Mouse (Mus musculus) subcutaneous adipose tissue, adult 2 months (tissue): Measurements from ENCODE around the gene Sgtb. TPM values are rescaled to one million over a fixed set of nuclear protein-coding genes. Genes with fewer than 3 reads are reported as not detected.

ENCODE experiments used
- polyA plus RNA-seq: library from polyadenylated mRNA; depleted of rRNA; stranded (reverse); fragments of >200 nt; gene quantifications from 2 replicates; pipeline ENCODE4 v1.2.3, GENCODE M21; 2012; ENCODE audit warnings: low replicate concordance; rRNA removed

Gene Sgtb
- 1.9 and 2.1 TPM in 2 replicates for polyA plus RNA-seq

GRCm38 (mm10) chr13:104109288-104109815 is at the start of gene Sgtb, which contains the start of gene Nln:
Sgtb (plus strand) TSS chr13:104109741.
Nln (minus strand) TSS chr13:104109614.

DNA sequence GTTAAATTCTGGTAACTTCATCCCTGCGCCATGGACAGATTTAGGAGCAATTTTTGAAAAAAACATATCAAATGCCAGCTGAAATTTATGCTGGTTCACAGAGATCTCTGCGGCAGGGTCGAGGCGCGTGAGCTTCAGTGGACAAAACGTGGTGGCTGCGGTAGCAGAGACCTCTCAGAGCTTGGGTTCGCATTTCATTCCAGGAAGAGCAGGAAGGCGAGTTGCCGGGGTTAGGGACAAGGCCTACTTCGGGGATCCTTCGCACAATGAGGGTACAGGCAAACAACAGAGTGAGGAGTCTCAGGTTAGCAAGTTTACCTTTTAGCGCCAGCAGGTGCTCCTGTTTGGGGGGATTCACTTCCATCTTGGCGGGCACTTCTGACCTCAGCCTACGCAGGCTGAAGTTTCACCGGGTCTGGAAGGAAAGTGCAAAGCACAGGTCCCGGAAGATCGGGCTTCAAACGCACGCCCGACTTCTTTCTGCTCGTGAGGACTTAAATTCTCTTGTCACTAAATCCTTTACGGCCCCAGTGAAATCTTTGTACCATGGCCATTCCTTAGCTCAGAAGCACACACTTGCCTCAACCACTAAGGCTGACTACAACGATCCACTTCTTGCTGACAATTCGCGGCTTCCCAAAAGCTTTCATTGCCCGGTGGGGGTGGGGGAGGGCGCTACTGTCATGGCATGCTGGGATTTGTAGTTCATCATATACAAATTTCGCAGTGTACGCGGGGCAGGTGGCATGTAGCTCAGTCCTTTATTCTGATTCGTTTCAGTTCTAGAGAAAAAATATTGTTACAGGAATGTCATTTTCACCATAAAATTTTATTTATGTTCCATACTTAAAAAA is 68.5 kb downstream of the Sgtb start, which contains the start of gene Trappc13:
Gene Trappc13 (minus strand): TSS at position 674 of the 854 bp plus-strand sequence.

GRCm38 (mm10) chr13:104178650-104179121 is 69.1 kb downstream of the Sgtb start, which contains the start of gene Trim23:
Trim23 (plus strand) TSS chr13:104178797.

Other genes starting within 250 kb of the Sgtb start
- gene Erbin, start 189.2 kb upstream of the Sgtb start, polyA plus RNA-seq = 8.4 and 16.6 TPM in 2 replicates
- 15.6 and 22.1 TPM in 2 replicates for gene Nln, start 127 bp upstream of the Sgtb start, polyA plus RNA-seq
- 12.8 and 14.4 TPM in 2 replicates for gene Trappc13, start 68.7 kb downstream of the Sgtb start, polyA plus RNA-seq
- 4.2 and 4.4 TPM in 2 replicates for gene Trim23, start 69.1 kb downstream of the Sgtb start, polyA plus RNA-seq
- gene Cenpk, start 118.9 kb downstream of the Sgtb start, polyA plus RNA-seq = 0.52 and 0.72 TPM in 2 replicates
- 1.6 and 3.0 TPM in 2 replicates for gene Ppwd1, start 119.1 kb downstream of the Sgtb start, polyA plus RNA-seq
- 1.6 and 3.9 TPM in 2 replicates for gene Adamts6, start 178.1 kb downstream of the Sgtb start, polyA plus RNA-seq